Mouse (Mus musculus) kidney, postnatal 0 days (tissue): ENCODE data around the gene Slc17a7. TPM values are rescaled to one million over a fixed set of nuclear protein-coding genes. Genes with fewer than 3 reads are reported as not detected.
A peak's percentile ranks its signal among the peaks of the same experiment; 100 is the strongest.
"Not testable (repeated sequence)": the region's sequence is repeated elsewhere in the genome, so short reads cannot be mapped to it uniquely, and the experiment has no call there.

ENCODE experiments used
- ATAC-seq: fragments of 200-750 bp; cut with Nextera tagmentation; replicated peaks from 2 replicates; pipeline ENCODE4 v1.8.0; 2017; ENCODE audit warnings: low read depth, moderate number of reproducible peaks, moderate TSS enrichment, moderate library complexity; ENCODE audit not compliant: low FRiP score
- DNase-seq: peaks from one replicate; pipeline ENCODE4 v3.0.0-alpha.2; 2016; ENCODE audit warnings: low spot score
- H3K27ac ChIP-seq: fragments of 300-500 bp; sonication (generic); 2 replicates; pipeline ENCODE4 v1.5.1; 2014; ENCODE audit warnings: mild to moderate bottlenecking
- H3K27me3 ChIP-seq: fragments of 300-500 bp; sonication (generic); 2 replicates; pipeline ENCODE4 v1.6.1; 2014; ENCODE audit warnings: low read length, mixed read lengths; ENCODE audit not compliant: insufficient read depth
- H3K36me3 ChIP-seq: fragments of 300-500 bp; sonication (generic); 2 replicates; pipeline ENCODE4 v1.6.1; 2014; ENCODE audit warnings: low read length, mixed read lengths; ENCODE audit not compliant: insufficient read depth
- H3K4me1 ChIP-seq: fragments of 300-500 bp; sonication (generic); replicated peaks from 2 replicates; pipeline ENCODE4 v1.6.1; 2014; ENCODE audit warnings: antibody characterized with exemption, low read length, mixed read lengths; ENCODE audit not compliant: insufficient read depth
- H3K4me2 ChIP-seq: fragments of 300-500 bp; sonication (generic); 2 replicates; pipeline ENCODE4 v1.6.1; 2014; ENCODE audit warnings: mild to moderate bottlenecking, low read length, moderate library complexity, mixed read lengths
- H3K4me3 ChIP-seq: fragments of 300-500 bp; sonication (generic); replicated peaks from 2 replicates; pipeline ENCODE4 v1.5.1; 2014; ENCODE audit warnings: low read depth, low read length
- H3K9ac ChIP-seq: fragments of 300-500 bp; sonication (generic); 2 replicates; pipeline ENCODE4 v1.6.1; 2014; ENCODE audit warnings: low read depth, low read length
- H3K9me3 ChIP-seq: fragments of 300-500 bp; sonication (generic); replicated peaks from 2 replicates; pipeline ENCODE4 v1.6.1; 2016; ENCODE audit warnings: low read length, inconsistent platforms, mixed read lengths
- CTCF ChIP-seq: IDR thresholded peaks from 2 replicates; pipeline ENCODE4 v1.5.1; 2016; ENCODE audit warnings: antibody characterized with exemption, low read depth, mild to moderate bottlenecking, moderate library complexity
- WGBS: fragments of 180-500 bp; shearing (Covaris S2); extraction: QIAGEN DNeasy Blood & Tissue Kit; methylation state at CpG from one replicate; pipeline ENCODE4 v1.1.7; 2014; 5-methylcytosine and 5-hydroxymethylcytosine counted together
- polyA plus RNA-seq: library from polyadenylated mRNA; unstranded; fragments of >200 nt; fragmentation: Nextera tagmentation; extraction: Ambion mirVana; gene quantifications from 2 replicates; pipeline ENCODE4 v1.2.1, GENCODE M21; 2015

The Slc17a7 gene
- polyA plus RNA-seq, 1 experiment from 2014 or later: 0.17 TPM

DNA sequence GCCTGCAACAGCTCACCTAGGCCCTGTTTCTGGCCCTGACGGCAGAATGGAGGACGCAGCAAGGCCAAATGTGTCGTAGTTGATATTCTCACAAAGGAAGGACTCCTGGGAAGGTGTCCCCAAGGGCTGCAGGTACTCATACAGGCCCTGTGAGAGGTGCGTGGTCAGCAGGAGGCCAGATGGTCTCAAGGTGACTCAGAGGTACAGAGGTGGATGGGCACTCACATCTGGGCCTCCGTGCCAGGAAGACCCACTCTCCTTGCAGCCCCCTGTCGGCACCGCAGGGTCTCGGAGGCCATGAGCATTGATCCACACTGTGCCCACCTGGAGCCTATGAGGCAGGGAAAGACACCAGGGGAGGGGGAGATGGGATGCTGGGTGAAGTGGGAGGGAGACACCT is 18.3 kb upstream of the Slc17a7 start:
- Histone ChIP-seq H3K9ac (no peak overlapping the region), H3K4me1 (peaks cover 5% of the 10 kb centered on the region; the same call in 1 of the 2 replicates), H3K9me3 (no peaks in the 10 kb centered on the region), H3K36me3 (peaks cover 37% of the 10 kb centered on the region), H3K4me2 (no peak overlapping the region), H3K27ac (no peak overlapping the region), H3K4me3 (no peak overlapping the region), H3K27me3 (no peaks in the 10 kb centered on the region)
- 94% methylated on average over 8 of the region's 8 CpGs for WGBS
- DNase-seq (no peak), ATAC-seq (no peak)
- TF ChIP-seq CTCF: no peak

DNA sequence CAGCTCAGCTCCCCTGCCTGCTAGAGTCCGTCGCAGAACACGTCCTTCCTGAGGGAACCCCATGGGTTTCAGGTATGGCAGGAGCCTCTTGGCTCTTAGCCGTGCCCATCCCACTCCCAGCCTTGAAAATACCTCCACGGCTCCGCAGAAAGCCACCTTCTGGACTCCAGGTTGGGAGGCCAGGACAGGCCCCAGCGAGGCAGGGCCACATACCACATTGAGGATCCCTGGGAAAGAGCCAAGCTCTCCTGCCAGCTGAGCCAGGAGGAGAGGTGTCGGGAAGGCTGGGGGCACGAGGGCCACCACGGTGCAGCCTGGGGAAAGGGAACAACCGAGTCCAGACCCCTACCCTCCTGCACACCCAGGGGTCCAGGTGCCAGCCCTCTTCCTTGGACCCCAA is 16.5 kb upstream of the Slc17a7 start:
- Histone ChIP-seq H3K4me3 (no peak overlapping the region), H3K27ac (peak overlapping the region; percentile 64; the same call in 1 of the 2 replicates), H3K4me2 (no peak overlapping the region), H3K36me3 (peaks cover 37% of the 10 kb centered on the region), H3K9me3 (no peaks in the 10 kb centered on the region), H3K9ac (no peak overlapping the region), H3K4me1 (peaks cover 11% of the 10 kb centered on the region), H3K27me3 (no peaks in the 10 kb centered on the region)
- no peak for TF ChIP-seq CTCF
- 88% methylated on average over 11 of the region's 11 CpGs for WGBS
- DNase-seq (no peak), ATAC-seq (peak; percentile 17; the same call in 1 of the 2 replicates)

DNA sequence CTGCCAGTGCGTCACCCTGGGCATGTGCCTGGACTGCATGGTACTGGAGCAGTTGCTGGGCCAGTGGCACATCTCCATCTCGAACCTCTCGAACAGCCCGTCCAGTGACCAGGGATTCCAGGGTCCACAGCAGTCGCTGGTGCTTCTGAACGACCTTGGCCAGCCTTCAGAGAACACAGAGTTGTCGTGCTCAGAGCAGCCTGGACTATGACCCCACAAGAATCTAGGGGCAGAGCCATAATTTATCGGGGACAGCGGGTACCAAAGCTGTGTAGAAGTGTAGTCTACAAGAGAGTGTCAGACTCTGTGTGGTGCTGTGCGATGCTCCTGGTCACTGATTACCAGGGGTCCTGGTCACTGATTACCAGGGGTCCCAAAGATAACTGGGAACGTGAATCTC is 15.8 kb upstream of the Slc17a7 start:
- H3K27me3 ChIP-seq: no peaks in the 10 kb centered on the region
- no peak for TF ChIP-seq CTCF
- 67% methylated on average over 11 of the region's 11 CpGs for WGBS
- no peaks in the 10 kb centered on the region for H3K9me3 ChIP-seq
- no peak for DNase-seq
- ATAC-seq: peak; percentile 52
- H3K4me2 ChIP-seq: no peak overlapping the region
- H3K27ac ChIP-seq: peak overlapping the region; percentile 69
- no peak overlapping the region for H3K9ac ChIP-seq
- peaks cover 11% of the 10 kb centered on the region for H3K4me1 ChIP-seq
- no peak overlapping the region for H3K4me3 ChIP-seq
- H3K36me3 ChIP-seq: peaks cover 34% of the 10 kb centered on the region

DNA sequence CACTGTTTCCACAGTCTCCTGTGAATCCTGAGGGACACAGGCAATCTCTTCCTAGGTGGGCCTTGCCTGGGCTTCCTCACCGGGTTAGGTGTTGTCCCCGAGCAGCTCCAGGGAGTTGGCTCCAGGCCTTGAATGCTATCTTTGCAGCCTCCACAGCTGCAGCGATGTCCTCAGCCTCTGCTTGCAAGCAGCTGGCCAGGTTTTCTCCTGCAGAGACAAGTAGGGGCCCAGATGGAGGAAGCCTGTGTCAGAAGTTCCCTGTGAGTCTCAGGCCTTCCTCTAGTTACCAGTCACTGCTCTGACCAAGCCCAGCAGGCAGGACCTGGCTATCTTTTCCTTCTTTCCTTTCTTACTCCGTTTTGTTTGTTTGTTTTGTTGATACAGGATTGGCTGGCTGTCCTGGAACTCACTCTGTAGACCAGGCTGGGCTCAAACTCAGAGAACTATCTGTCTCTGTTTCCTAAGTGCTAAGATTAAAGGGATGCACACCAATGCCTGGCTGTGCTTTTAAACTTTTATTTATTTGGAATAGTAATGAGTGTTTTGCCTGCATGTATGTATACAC is 15.1 kb upstream of the Slc17a7 start:
- DNase-seq (no peak), ATAC-seq (no peak)
- Histone ChIP-seq H3K27me3 (no peaks in the 10 kb centered on the region), H3K4me3 (no peak overlapping the region), H3K4me2 (no peak overlapping the region), H3K9me3 (no peaks in the 10 kb centered on the region), H3K27ac (peak overlapping the region; percentile 69), H3K4me1 (peaks cover 11% of the 10 kb centered on the region), H3K9ac (no peak overlapping the region), H3K36me3 (peaks cover 28% of the 10 kb centered on the region)
- 55% methylated on average over 4 of the region's 4 CpGs for WGBS
- TF ChIP-seq CTCF: no peak

DNA sequence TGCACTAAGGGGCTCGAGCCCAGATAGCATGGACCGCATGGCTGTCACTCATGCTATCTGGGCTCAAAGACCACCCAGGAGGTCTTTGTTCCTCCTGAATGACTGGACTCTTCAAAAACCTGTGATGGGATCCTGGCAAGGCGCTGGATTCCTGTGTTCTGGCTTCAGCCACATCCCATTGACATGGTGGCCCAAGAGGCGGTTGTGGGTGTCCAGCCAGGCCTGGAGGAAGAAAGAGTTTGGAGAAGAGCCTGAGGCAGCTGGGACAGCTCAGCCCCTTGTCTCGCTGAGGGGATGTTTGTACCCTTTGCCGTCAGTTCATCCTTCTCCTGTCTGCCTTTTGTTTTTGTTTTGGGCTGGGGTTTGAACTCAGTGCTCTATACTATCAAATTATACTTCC is 14.2 kb upstream of the Slc17a7 start:
- ATAC-seq: no peak
- no peak for TF ChIP-seq CTCF

DNA sequence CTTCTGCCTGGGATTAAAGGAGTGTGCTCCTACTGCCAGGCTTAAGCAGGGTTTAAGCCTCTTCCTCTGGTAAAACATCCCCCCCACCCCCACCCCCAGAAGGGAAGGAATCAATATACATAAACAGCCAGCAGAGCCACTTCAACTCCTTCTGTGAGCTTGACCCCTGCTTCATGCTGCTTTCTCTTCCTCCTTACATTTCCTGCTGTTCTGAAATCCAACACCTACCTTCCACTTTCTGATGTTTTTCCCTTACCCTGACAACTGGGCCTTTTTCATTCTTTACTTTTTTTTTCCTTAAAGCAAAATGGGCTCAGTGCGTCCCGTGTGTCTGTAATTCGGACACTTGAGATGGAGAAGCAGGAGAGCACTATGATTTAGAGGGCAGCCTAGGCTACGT is 13.4 kb upstream of the Slc17a7 start:
- no peak for TF ChIP-seq CTCF
- WGBS: 29% methylated on average over 4 of the region's 4 CpGs
- peaks cover 11% of the 10 kb centered on the region for H3K4me1 ChIP-seq
- DNase-seq: peak; percentile 51
- H3K4me3 ChIP-seq: no peak overlapping the region
- peaks cover 14% of the 10 kb centered on the region; the same call in 1 of the 2 replicates for H3K36me3 ChIP-seq
- H3K27ac ChIP-seq: peak overlapping the region; percentile 80
- no peak overlapping the region for H3K9ac ChIP-seq
- ATAC-seq: no peak
- H3K27me3 ChIP-seq: no peaks in the 10 kb centered on the region
- H3K4me2 ChIP-seq: no peak overlapping the region
- no peaks in the 10 kb centered on the region for H3K9me3 ChIP-seq

More for the DNA sequence above, 14.2 kb upstream of the Slc17a7 start:
- no peak overlapping the region for H3K9ac ChIP-seq
- H3K27me3 ChIP-seq: no peaks in the 10 kb centered on the region
- peak; percentile 69 for DNase-seq
- H3K4me3 ChIP-seq: no peak overlapping the region
- H3K9me3 ChIP-seq: no peaks in the 10 kb centered on the region
- peak overlapping the region; percentile 69 for H3K27ac ChIP-seq
- H3K4me1 ChIP-seq: peaks cover 11% of the 10 kb centered on the region
- 64% methylated on average over 6 of the region's 6 CpGs for WGBS
- H3K4me2 ChIP-seq: no peak overlapping the region
- peaks cover 21% of the 10 kb centered on the region for H3K36me3 ChIP-seq

DNA sequence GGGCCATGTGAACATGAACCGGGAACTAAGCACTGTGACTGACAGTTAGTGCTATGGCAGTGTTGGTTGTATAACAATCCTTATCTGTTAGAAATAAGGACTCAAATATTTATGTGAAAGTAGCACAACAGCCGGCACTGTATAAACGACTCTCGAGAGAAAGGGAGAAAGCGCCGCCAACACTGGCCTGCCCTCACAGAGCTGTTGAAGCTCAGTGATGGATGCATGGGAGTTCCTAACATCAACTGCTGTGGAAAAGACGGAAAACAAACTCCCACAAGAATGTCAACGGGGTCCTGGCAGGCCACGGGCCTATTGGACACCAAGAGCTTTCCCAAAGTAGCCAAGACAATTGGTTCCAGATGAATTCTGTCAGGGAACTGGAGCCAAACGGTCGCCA is 12.4 kb upstream of the Slc17a7 start:
- WGBS: 23% methylated on average over 11 of the region's 11 CpGs
- Histone ChIP-seq H3K27me3 (no peaks in the 10 kb centered on the region), H3K9ac (no peak overlapping the region), H3K9me3 (no peaks in the 10 kb centered on the region), H3K27ac (peak overlapping the region; percentile 80), H3K36me3 (0 out of 2 replicates have a peak, but pooled peaks cover 5% of the 10 kb centered on the region), H3K4me2 (no peak overlapping the region), H3K4me3 (no peak overlapping the region), H3K4me1 (peaks cover 11% of the 10 kb centered on the region)
- TF ChIP-seq CTCF: no peak
- DNase-seq: peak; percentile 90
- ATAC-seq: no peak

DNA sequence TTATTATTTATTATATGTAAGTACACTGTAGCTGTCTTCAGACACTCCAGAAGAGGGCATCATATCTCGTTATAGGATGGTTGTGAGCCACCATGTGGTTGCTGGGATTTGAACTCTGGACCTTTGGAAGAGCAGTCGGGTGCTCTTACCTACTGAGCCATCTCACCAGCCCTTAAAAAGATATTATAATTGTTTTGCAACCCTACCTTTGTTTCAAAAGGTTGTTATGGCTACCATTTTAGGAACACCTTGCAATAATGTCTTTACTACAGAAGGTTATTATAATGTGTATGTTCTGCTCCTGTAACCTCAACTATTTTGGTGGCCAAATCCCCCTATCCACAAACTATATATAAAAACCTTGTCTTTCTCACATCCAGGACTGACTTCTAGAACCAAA is 10.7 kb upstream of the Slc17a7 start:
- not testable (repeated sequence) for H3K4me3 ChIP-seq, ATAC-seq, H3K9me3 ChIP-seq, H3K36me3 ChIP-seq, H3K27me3 ChIP-seq, DNase-seq, H3K4me1 ChIP-seq, H3K27ac ChIP-seq, H3K9ac ChIP-seq
- H3K4me2 ChIP-seq: peak overlapping the region; percentile 73
- WGBS: 88% methylated on average over 2 of the region's 2 CpGs
